Mouse (Mus musculus) monocyte, adult 59 days (primary cell): ENCODE results near the gene Klf2. TPM values are rescaled to one million over a fixed set of nuclear protein-coding genes. Genes with fewer than 3 reads are reported as not detected.

Experiments
- total RNA-seq, 2 experiments: library from RNA; stranded (reverse); gene quantifications; one replicate each; pipeline ENCODE4 v1.2.4; 2023

The Klf2 gene
- total RNA-seq = 1,000 to 10,000 TPM; 1,898 to 2,084 TPM

DNA sequence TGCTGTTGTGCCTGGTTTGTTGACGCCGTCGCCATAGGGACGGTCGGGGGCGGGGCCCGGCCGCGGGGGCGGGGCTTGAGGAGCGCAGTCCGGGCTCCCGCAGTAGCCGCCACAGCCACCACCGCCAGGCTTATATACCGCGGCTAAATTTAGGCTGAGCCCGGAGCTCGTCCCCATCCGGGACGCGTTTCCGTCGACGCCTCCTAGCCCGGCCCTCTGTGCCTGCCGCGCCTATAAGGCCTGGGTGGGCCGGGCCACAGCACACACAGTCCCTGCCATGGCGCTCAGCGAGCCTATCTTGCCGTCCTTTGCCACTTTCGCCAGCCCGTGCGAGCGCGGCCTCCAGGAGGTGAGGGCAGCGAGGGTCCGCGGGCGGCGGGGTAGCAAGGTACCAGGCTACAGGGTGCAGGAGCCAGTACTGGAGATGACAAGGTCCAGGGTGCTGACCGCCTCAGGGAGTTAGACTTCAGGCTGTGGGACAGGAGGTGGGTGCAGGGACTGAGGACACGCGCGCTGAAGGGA, at the start of gene Klf2:
Gene Klf2 (plus strand): TSS at position 233 of the 522 bp plus-strand sequence.

DNA sequence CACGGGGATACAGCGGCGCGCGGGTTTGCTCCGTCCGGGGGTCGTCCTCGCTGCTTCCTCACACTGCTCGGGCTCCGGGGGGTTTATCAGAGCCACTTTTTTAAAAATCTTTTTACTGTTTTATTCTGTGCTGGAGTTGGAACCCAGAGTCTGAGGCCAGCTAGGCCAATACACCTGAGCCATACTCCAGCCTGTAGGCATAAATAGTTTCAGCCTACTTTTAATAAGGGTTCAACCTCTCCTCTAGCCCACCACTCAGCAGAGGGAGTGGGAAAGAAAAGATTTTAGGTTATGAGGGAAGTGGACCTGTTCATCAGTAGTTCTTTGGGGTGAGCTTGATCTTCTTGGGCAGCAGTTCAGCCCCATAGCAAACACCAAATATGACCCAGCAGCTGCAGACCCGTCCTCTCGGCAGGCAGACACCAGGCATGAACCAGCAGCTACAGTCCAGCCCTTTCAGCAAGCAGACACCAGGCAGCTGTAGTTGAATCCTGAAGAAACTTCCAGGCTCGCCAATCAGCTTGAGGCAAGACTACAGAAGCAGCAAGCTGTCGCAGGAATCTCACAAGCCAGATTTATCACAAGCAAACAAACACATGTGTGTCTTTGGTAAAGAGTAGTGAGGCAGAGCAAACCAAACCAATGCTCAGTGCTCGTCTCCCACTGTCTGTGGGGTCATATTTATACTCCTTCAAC, 13.5 kb upstream of the Klf2 start, which contains the start of gene Gm10282:
Gene Gm10282 (minus strand): TSS at position 51 of the 696 bp plus-strand sequence.

Other genes starting within 250 kb of the Klf2 start
- gene Olfr373, start 235.9 kb upstream of the Klf2 start, total RNA-seq = under 1 TPM in 1 of 2 experiments, not detected in 1; 0.21 TPM
- gene Olfr374, start 212.0 kb upstream of the Klf2 start, total RNA-seq = under 1 TPM in 1 of 2 experiments, not detected in 1; 0.05 TPM
- 100 to 1,000 TPM; 224 to 258 TPM for gene Tpm4, start 184.1 kb upstream of the Klf2 start, total RNA-seq
- gene Rab8a, start 157.8 kb upstream of the Klf2 start, total RNA-seq = 100 to 1,000 TPM; 141 to 152 TPM
- gene Hsh2d, start 129.4 kb upstream of the Klf2 start, total RNA-seq = 1 to 10 TPM; 2.5 to 4.1 TPM
- gene Cib3, start 106.2 kb upstream of the Klf2 start, total RNA-seq = under 1 TPM; 0.43 to 0.47 TPM
- not detected for gene Gm11034, start 105.4 kb upstream of the Klf2 start, total RNA-seq
- gene Fam32a, start 99.3 kb upstream of the Klf2 start, total RNA-seq = 10 to 100 TPM; 80.8 to 88.5 TPM
- gene Ap1m1, start 79.0 kb upstream of the Klf2 start, total RNA-seq = 100 to 1,000 TPM; 127 to 134 TPM
- 1 to 10 TPM; 6.0 to 6.2 TPM for gene Gm10282, start 13.8 kb upstream of the Klf2 start, total RNA-seq
- gene Eps15l1, start 102.4 kb downstream of the Klf2 start, total RNA-seq = 100 to 1,000 TPM; 105 to 109 TPM
- gene Calr3, start 124.8 kb downstream of the Klf2 start, total RNA-seq = not detected
- 1 to 10 TPM; 3.9 to 5.3 TPM for gene 1700030K09Rik, start 124.8 kb downstream of the Klf2 start, total RNA-seq
- 10 to 100 TPM; 74.3 to 77.6 TPM for gene Cherp, start 156.2 kb downstream of the Klf2 start, total RNA-seq
- 10 to 100 TPM; 49.6 to 56.4 TPM for gene Slc35e1, start 173.6 kb downstream of the Klf2 start, total RNA-seq
- 10 to 100 TPM; 12.1 to 13.4 TPM for gene Med26, start 229.2 kb downstream of the Klf2 start, total RNA-seq